Mouse (Mus musculus): Measurements from ENCODE around the gene Gnb1. TPM values are rescaled to one million over a fixed set of nuclear protein-coding genes. Genes with fewer than 3 reads are reported as not detected.
"Not testable (repeated sequence)": the region's sequence is repeated elsewhere in the genome, so short reads cannot be mapped to it uniquely, and the experiment has no call there.

Gene Gnb1
- total RNA-seq, 2 experiments from 2014 or later = 444 to 453 TPM

DNA sequence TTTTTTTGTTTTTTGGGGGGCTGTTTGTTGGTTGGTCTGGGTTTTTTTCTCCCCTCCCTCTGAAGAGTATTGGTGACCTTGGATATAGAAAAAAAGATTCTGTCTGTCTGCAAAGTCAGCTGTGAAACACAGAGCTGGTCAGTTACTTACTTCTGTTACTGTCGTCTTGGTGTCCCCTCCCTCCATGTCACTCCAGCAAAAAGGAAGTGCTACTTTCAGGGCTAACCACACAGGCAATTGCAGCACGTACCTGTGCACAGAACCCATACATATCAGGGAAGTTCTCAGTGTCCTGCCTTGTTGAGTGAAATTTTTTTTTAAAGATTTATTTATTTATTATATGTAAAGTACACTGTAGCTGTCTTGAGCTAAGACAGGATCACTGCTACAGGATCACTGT lies 59.3 kb downstream of the Gnb1 start:
- no peak for DNase-seq

DNA sequence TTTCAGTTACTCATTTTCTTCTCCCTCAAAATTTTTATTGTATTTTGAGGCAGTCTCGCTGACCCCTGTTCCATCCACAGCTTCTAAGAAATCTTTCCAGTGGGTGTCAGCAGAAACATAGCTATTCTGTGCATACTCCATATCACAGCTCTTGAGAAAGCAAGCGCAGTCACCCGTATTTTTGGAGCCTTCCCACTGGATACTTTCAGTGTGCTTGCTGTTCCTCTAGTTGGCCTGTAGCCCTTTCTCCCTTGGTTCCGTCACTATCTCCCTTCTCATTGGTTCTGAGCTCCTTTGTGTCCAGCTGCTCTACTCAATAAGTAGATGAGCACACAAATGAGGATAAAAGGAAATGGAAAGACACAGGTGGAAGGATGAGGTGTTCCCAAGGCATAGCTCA lies 59.9 kb downstream of the Gnb1 start:
- no peak for DNase-seq

DNA sequence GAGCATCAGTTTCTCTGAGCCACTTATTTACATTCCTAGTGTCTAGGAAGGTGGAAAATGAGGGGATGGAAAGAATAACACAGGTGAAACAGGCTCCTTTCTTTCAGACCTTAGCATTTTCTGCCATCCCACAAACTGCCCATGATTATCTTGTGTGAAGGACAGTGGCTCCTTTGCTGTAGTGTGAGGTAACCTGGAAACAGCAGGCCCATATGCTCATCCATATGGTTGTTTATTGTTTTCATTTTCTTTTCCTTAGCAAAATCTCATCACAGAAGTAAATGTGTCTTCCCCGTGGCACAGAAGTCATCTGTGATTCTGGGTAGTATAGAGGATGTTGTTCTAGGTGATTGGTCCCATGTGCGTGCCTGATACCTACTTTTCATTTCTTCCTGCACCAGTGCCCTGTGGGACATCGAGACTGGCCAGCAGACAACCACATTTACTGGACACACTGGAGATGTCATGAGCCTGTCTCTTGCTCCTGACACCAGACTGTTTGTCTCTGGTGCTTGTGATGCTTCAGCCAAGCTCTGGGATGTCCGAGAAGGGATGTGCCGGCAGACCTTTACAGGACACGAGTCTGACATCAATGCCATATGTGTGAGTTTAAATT lies 61.9 kb downstream of the Gnb1 start:
- no peak for DNase-seq

DNA sequence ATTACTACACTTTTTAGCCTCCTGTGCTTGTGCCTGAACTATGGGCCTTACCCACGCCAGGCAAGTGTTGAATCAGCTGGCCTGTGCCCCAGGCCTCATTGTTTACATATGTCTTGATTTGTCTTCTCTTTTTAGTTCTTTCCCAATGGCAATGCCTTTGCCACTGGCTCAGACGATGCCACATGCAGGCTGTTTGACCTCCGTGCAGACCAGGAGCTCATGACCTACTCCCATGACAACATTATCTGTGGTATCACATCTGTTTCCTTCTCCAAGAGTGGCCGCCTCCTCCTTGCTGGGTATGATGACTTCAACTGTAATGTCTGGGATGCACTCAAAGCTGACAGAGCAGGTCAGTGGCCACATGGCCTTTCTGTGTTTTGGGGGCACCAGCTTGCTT lies 63.7 kb downstream of the Gnb1 start:
- no peak for DNase-seq

DNA sequence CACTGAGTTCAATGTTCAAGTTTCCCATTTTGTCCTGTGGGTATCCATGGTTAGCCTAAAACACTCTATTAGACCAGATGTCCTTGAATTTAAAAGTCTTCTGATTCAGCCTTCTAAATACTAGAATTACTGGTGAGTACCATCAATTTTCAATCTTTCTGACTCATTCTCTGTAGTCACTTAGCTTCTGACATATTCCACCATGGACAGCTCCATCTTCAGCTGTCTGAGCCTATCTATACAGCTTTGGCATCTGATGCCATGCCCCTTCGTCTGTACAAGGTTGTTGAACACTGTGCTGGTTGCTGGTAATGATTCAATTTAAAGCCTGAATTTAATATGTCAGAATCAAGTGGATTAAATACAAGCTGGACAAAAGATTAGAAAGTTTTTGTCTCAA lies 64.3 kb downstream of the Gnb1 start:
- DNase-seq = no peak

DNA sequence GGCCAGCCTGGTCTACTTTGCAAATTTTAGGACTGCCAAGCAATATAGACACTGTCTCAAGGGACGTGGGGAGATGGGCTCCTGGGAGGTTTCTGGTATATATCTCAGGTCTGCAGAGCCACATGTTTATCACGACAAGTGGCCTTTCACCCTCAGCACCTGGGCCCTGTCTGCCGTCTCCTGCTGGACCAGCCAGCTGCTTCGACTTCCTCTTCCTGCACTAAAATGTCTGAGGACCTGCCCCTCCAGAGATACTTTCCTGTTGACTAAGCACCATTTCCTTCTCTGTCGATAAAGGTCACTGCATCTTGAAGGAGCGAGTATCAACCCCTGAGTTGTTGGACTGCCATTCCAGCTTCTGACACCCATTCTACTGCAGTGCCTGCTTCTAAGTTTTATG lies 68.3 kb downstream of the Gnb1 start:
- no peak for DNase-seq

DNA sequence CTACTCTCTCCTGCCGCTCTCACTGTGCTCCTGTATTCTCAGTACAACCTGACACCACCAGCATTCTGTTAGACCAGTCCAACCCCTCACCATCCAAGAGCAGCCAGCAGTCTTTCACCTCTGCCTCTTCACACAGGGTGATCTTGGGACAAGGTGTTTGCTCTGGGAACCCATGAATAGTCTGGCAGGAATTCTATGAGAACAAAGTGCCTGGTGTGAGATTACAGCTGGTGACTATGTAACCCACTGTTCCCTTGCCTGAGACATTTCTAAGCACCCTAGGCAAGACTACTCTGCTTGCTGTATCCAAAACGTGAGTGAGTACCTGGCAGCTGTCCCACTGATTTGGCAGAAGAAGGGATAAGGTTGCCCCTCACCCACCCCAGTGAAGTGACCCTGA lies 69.8 kb downstream of the Gnb1 start:
- no peak for DNase-seq

DNA sequence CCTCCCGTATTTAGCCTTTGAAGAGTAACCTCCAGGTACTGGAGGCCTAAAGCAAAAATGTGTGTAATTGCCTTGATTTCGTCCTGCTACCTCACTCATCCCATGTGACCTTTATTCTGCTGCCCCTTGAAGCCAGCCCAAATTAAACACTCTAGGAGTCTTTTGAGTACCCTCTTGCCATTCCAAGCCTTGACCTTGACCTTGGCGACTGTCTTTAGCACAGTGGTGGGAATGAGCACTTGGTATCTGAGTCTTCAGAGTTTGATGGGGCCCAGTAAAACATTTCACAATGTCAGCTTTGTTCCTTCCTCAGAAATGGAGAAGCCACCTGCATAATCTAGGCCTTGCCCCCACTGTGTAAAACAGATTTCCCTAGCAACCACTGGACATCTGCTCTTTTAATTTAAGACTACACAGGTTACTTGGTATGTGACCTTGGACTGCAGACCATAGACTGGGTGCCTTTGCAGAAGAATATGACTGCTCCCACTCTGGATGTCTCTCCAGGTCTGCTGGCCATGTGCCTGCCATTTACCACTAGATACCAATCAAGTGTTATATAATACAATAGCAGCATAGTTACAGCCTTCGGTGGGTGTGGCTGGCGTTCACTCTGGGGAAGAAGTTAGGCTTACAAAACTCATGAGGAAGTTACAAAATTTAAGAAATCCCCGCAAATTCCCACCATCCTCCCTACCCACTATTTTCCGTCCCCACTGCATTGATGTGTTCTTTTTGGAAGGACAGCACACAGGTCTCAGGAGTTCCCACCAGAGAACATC lies 70.7 kb downstream of the Gnb1 start, which contains the start of gene Nadk:
Gene Nadk, plus strand, starts transcription at position 718 of the 782 bp plus-strand sequence.
- no peak for DNase-seq

DNA sequence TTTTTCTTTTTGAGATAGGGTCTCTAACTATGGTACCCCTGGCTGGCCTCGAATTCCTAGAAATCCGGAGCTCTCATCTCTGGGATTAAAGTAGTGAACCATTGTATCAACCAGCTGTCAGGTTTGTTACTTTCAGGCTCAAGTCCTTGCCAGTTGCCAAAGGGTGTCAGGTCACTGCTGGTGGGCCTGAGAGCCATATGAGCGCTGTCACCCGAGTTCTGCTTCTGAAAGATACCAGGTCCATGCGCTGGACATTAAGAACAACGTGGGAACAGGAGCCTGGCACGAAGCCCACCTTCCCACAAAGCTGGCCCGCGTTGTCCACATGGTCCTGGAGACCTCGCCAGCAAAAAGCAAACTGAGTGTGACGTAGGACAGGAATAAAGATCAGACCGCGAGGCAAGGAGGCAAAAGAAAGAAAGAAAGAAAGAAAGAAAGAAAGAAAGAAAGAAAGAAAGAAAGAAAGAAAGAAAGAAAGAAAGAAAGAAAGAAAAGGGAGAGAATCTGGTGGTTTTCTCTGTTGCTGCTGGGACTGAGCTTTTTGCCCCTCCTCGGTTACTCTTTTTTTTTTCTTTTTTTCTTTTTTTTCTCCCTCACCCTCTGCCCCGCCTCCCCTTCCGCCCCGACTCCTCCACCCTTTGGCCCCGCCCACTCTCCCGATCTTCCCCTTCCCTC lies 71.7 kb downstream of the Gnb1 start:
- peak; percentile 61 to 70 for DNase-seq

DNA sequence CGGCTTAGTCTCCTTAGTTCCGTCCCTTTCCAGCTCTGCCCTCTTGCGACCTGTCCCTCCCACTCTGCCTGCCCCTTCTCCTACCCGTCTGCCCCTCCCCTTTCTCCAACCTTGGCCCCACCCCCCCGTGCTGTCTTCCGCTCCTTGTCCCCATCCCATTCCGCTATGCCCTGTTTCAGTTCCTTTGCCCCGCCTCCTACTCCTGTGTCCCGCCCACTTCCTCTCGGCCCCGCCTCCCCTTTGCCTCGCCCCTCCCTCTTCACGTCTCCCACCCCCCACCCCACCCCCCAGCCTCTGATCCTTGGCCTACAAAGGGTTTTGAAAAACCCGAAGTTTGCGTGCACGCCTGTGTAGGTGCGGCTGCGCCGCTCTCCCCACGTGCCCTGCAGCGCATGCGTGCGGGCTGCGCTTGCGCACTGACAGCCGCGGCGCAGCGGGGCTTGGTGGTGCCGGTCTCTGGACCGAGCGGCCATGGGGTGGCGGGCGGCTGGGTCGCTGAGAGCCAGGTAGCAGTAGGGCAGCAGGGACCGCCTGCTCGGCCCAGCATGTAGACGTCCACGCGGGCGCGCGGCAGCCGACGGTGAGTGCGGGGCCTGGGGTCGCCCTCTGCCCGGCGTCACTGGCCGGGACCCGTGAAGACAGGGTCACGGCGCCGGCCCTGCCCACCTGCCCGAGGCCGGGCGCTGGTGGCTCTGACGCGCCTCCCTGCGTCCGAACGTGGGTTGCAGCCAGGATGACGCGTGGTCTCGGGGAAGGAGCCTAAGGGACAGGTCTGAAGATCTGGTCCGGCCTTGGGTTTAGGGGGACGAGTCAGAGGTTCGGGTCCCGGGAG lies 72.5 kb downstream of the Gnb1 start:
- peak; percentile 96 to 97 for DNase-seq

DNA sequence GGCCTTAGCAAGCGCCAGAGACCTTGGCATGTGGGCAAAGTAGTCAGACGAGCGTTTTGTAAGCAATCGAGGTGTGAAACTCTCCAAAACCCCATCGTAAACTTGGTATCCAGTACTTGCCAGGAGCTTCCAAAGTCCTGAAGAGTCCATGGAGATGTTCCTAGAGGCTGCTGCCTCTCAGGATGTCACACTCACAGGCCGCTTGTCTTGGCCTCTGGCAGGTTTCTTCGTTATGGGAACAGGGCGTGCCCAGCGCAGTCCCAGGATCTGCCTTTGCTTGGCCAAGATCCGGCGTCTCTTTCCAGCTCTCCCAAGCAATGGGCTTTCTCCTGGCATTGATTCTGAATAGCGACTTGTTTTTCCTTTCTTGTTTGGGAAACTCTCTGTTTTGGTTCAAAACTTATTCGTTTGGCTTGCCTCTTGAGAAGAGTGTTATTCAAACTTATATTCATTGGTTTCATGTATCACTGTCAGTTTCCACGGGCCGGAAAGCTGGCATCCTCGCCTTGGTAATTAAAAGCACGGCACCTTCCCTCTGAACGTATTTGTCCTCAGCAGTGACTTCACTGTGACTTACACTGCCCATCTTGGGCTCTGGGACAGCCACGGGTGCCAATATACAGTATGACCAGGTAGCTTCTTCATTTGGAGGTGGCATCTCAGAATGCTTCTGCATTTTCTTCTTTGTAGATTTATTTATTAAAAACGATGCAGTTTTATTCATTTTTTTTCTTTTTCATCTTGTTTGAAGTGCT lies 73.3 kb downstream of the Gnb1 start:
- DNase-seq = peak; percentile 68 to 69

DNA sequence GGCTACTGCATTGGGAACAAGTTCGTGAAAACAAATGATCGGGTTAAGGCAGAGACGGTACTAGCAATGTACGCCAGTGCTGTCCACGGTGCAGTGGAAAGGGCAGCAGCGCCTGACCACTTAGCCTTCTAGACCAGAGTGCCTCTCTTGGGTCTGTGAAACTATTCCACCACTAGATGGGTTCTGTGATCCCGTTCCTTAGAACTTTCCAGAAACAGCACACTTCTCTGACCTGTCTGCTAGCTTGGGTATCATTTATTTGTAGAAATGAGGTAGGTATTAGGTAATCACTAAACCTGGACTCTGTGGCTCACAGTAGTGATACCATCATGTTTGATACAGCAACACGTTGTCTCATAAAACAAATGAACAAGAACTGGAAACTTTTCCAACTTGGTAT lies 75.4 kb downstream of the Gnb1 start:
- DNase-seq = no peak

DNA sequence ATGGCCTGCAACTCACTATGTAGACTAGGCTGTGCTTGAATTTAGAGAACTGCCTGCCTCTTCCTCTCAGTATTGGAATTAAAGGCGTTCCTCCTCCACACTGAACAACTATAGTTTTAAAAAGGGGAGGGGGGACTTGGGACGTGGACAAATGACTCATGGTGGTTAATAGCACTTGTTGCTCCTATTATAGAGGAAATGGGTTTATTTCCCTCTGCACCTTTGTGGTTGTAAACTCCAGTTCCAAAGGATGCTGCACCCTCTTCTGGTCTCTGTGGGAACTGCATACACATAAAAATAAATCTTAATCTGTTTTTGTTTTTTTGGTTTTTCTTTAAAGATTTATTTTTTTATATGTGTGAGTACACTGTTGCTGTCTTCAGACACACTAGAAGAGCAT lies 77.0 kb downstream of the Gnb1 start:
- DNase-seq = no peak

DNA sequence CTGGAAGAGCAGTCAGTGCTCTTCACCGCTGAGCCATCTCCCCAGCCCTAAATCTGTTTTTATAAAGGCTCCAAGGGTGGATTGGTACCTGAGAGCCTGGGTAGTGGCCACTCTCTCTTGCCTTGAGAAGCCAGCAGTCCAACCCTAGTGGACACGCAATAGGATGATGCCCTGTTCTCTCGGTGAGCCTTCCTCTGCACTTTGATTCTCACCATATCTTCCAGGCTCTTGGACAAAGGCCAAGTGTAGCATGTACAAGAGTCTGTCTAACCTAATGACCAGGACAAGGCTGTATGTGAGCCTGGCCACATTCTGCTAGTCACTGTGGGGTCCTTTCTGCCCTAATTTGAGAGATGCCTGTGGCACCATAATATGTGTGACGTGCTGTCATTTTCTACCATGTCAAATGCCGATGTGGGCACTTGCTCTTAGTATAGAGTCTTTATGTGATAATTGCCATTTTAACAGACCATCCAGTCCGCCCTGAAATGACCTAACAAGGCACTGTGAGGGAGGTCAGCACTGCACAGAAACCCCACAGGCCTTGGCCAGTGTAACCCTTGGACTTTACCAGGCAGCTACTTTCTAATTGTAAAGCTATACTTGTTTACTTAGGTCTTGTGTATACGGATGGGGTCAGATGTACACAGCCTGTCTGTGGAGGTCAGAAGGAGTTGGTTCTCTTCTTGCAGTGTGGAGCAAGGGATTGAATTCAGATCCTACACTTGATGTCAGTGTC lies 77.6 kb downstream of the Gnb1 start:
- DNase-seq = no peak

DNA sequence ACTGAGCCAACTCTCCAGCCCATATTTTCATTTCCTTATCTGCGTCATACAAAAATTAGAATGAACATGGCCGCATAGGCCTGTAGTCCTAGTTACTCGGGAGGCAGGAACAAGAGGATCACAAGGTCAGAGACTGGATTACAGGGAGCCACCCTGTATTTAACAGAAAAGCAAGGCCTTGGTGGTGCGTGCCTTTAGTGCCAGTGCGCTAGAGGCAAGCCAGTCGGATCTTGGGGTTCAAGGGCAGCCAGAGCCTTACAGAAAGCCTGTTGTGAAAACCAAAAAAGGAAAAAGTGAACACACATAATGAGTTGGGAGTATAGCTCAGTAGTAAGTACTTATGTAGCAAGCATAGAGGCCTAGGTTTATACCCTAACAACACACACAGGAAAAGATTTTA lies 78.7 kb downstream of the Gnb1 start:
- no peak for DNase-seq

DNA sequence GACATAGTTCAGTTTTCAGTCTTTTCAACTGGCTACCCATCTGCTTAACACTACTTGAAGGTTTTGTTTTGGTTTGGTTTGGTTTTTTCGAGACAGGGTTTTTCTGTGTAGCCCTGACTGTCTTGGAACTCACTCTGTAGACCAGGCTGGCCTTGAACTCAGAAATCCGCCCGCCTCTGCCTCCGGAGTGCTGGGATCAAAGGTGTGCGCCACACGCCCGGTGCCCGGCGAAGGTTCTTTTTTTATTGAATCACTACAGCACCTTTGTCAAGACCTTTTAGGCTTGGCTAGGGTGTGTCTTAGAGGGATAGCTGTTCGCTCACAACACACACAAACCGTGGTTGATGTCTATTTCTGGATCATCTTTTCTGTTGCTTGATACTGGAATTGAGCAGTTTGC lies 79.2 kb downstream of the Gnb1 start:
- DNase-seq = not testable (repeated sequence)

DNA sequence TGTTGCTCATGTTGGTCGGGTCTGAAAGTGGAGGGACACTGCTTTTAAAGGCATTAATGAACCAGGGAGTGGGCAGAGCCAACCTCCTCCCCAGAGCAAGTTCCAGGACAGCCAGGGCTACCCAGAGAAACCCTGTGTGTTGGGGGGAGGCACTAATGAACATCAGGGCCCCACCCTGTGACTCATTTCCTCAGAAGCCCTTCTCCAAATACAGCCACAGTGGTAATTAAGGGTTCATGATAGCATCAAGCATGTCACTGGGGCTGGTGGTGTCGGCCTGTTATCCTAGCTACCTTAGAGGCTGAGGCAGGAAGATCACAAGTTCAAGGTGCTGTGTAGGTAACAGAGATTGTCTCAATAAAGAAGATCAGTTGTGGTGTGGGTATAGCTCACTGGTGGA lies 80.3 kb downstream of the Gnb1 start:
- no peak for DNase-seq

DNA sequence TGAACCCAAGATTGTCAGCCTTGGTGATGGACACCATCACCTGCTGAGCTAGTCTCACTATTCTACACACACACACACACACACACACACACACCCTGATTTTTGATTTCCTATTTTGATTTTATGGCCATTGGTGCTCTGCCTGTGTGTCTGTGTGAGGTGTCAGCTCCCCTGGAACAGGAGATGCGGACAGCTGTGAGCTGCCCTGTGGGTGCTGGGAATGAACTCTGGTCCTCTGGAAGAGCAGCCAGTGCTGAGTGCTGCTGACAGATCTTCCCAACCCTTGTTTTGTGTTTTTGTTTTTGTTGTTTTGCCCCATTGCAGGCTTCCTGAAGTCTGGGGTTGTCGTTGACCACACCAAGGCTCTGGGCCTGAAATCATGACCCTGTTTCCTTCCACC lies 82.0 kb downstream of the Gnb1 start:
- no peak for DNase-seq

DNA sequence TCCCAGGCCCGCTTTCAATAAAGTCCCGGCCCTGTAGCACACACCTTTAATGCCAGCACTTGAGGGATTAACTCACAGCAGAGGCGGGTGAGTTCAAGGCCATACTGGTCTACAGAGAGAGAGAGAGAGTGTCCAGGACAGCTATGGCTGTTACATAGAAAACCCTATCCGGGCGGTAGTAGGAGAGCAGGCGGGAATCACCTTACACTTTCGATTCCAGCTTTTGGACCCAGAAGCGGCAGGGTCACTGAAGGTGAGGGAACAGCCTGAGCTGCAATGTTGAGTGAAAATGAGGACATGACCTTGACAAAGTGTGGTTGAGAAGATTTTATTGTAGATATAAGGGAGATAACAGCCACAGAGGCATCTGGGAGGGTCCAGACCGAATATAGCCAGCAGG lies 82.7 kb downstream of the Gnb1 start:
- DNase-seq = no peak

DNA sequence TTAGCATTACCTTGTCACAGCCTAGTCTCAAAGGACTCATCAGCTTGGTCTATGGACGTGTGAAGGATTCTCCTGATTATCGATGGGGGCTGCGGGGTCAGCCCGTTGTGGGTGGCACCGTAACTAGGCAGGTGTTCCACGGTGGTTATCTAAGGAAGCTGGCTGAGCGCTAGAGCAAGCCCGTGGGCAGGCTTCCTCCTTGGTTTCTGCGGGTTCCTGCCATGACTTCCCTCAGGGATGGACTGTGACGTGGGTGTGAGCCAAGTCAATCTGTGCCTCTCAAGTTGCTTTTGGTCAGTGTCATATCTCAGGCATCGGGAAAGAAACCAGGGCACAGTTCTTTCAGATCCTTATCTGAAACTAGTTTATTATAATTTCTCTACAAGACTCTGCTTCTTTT lies 83.8 kb downstream of the Gnb1 start:
- DNase-seq = no peak

DNA sequence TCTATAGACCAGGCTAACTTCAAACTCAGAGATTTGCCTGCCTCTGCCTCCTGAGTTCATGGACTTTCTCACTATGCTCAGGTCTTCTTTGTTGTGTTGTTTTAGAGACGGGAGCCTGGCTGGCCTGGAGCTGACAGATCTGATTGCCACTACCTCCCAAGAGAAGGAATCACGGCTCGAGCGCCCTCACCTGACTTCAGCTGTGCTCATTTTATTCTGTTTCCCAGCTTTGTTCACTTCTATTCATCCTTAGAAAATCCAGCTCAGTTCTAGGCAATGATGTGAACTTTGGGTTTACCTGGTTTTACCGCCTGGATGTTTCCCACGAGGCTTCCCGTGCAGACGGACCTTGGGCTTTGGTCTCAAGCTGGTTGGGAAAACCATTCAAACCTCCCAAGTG lies 84.4 kb downstream of the Gnb1 start:
- DNase-seq = no peak
